Mouse (Mus musculus) cerebellum, adult 9-10 months (tissue): ENCODE data around the gene Pbrm1.

ENCODE experiments used
- DNase-seq: peaks from one replicate; pipeline ENCODE4 v3.0.0; 2022

Pbrm1 gene

DNA sequence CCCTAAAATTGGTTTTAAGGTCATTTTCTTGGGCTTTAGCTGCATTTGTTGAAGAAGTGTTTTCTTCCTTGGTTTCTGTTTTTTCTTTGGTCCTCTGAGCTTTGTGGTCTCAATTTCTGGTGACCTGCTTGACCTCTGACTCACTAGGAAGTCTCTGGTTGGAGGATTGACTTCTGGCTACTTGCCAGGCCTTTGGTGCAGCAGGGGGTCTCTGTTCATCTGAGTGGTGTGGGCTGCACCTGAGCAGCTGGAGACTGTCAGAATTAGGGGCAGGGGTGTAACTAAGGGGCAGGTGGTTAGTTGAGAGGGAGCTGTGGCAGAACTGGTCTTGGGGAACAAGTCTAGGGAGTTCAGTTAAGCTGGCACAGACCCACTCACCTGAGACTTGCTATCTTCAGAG, 62.2 kb downstream of the Pbrm1 start:
- DNase-seq, result no peak

DNA sequence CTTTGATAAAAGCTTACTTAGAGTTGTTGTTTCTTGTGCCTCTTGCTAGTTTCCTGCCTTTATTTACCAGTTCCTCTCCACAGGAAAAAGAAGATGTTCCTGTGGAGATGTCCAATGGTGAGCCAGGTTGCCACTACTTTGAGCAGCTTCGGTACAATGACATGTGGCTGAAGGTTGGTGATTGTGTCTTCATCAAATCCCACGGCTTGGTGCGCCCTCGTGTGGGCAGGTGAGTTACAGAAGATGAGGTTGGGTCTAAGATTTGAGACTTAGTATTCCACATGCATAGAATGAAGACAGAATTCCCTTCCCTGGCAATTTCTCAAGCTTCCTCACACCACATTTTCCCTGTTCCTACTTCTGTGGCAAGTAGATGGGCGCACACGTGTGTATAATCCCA, 68.5 kb downstream of the Pbrm1 start:
- no peak for DNase-seq

DNA sequence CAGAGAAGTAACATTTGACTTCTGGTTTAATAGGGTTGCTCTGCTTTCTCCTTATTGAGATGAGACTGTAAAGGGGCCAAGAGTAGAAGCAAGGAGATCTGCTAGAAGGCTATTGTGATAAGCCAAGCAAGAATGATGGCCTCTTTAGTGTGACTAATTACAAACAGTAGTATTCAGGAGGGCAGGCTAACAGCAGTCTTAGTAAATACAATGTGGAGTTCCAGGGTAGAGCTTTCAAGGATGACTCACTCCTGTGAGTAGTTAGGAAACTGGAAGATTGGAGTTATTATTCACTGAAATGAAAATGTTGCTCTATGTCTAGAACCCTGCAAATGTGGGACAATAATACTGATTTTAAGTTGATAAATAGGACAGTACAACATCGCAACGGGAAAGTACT, 69.6 kb downstream of the Pbrm1 start:
- no peak for DNase-seq

DNA sequence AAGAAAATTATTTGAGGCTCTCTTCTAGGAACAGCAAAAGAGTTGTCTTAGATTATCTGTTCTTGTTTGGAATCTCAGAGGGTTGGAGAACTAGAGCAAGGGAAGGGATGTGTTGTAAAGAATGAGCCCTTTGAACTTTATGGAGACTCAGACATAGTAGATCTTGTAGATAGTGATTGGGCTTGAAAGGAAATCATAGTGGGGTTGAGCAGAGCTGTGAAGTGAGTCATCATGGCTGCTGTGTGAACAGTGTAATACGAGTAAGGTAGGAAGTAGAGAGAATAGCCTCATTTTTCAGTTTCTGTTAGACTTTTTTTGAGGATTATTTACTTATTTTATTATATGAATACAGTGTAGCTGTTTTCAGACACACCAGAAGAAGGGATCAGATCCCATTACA, 71.0 kb downstream of the Pbrm1 start:
- DNase-seq, result no peak

DNA sequence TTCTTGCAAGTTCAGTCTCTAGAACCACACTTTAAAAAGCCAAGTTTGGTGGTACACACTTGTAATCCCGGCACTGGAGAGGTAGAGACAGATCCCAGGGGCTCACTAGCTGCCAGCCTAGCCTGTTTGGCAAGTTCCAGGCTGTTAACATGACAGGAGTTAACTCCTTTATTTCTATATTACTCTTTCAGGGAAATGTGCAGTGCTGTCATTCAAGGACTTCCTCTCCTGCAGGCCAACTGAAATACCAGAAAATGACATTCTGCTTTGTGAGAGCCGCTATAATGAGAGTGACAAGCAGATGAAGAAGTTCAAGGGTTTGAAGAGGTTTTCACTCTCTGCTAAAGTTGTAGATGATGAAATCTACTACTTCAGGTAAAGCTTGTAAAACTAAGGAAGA, 86.2 kb downstream of the Pbrm1 start:
- DNase-seq, result no peak

DNA sequence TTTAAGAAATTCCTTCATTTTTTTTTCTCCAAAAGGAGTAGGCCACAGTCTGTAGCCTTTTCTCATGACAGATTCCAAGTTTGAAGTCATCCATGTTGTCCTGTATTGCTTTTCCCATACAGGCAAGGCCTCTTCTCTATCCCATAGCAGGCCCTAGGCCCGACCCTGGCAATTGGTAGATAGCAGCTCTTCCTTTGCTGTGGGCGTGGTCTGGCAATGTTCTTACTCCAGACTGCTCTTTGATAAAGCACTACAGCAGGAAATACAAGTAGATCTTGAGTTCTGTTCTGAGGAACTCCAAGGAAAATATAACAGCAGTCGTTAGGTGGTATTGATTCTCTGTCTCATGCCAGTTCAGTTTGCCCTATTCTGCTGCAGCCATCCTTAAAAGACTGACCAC, 91.7 kb downstream of the Pbrm1 start:
- no peak for DNase-seq

DNA sequence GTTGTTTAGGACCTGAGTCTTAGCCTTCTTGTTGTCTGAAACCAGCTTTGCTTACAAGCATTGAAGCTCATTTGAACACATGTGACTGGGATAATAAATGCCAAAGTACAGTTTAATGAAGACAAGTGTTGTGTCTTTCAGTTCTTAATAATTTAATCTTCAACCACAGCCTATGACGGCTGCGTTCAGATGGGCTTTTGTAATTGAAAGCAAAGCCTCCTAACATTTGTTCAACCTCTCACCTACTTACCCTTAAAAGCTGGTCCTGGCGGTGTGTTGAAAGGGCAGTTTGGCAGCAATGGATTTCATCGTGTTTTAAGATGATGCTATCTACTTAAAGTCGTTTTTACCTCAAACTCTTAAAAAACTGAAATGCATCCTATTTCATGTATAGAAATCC, 93.2 kb downstream of the Pbrm1 start:
- no peak for DNase-seq

DNA sequence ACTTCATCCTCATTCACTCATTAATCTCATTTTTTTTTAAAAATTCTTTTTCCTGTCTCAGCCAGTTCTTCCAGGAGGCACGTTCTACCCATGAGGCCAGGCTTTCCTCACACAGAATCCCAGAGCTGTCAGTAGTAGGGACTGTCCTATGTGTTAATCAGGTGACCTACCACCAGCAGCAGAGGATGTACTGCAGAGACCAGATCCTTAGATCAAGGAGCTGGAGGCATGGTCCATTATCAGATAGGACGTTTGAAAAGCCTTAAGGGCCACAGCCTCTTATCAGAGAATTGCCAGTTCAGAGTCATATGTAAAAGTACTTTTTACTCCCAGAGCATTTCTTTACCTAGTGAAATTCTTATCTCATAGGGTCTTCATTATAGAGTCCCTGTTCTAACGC, 95.1 kb downstream of the Pbrm1 start:
- DNase-seq, result no peak

DNA sequence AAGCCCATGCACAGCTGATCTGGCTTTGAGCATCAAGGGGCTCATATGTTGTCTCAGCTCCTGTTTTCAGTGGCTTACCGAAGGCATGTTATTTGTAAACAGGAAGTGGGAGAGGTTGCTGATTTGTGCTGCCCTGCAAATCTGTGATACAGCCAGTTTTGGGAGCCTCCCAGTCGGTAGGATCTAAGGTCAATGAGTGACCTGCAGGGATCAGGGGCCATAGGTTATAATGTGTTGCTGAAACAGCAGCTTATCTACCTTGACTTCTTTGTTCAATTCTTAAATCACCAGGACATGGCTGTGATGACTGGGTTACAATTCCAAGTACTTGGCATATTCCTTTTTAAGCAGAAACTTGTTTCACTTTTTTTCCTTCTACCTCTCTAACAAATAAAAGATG, 96.6 kb downstream of the Pbrm1 start:
- DNase-seq, result no peak

DNA sequence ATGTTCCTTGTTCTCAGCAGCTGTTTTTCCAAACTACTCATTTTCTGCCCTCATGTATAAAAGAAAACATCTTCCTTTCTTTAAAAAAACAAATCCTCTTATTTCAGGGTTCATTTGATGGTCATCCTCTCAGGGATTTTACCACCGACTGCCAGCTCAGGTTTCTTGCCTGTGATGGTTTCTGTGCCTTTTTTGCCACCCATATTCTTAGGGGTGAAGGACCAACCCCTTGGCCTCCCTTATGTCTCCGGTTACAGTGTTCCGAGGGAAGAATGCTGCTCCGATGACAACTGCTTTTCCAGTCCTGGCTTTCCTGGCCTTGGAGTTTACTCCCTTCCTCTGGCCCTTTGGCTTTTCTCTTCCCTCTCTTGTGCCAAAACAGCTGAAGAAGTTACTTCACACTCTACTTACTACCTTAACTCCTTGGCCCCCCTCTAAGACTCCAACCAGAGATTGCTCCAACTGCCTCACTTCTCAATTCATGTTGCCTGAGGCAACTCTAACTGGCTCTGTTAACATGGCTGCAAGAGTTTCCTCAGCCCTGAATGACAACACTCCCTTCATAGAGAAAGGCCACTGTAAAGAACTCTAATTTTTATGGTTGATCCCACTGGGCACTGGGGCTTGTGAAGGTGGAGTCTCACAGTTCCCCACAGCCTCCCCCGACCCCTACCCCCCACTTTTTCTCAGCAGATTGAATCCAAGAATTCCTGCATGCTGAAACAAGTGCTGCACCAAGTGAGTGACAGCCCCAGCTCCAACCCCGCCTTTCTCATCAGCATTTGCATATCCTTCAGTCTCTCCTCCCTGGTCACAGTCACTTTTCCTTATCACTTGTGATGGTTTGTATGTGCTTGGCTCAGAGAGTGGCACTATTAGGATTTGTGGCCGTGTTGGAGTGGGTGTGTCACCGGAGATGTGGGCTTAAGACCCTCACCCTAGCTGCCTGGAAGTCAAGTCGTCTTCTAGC, 106.5 kb downstream of the Pbrm1 start:
- DNase-seq, result no peak

DNA sequence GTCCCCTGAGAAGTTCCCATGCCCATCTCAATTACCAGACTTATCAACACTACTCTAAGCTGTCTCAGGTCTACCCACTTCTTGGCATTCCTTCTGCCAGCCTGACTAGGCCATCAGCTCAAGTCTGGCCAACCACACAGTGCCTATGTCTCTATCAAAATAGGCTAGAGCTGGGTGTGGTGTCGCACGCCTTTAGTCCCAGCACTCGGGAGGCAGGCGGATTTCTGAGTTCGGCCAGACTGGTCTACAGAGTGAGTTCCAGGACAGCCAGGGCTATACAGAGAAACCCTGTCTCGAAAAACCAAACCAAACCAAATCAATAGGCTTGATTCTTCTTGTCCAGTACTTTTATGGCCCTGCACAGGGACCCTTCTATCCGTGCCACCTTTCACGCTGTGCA, 107.9 kb downstream of the Pbrm1 start:
- DNase-seq, result no peak

DNA sequence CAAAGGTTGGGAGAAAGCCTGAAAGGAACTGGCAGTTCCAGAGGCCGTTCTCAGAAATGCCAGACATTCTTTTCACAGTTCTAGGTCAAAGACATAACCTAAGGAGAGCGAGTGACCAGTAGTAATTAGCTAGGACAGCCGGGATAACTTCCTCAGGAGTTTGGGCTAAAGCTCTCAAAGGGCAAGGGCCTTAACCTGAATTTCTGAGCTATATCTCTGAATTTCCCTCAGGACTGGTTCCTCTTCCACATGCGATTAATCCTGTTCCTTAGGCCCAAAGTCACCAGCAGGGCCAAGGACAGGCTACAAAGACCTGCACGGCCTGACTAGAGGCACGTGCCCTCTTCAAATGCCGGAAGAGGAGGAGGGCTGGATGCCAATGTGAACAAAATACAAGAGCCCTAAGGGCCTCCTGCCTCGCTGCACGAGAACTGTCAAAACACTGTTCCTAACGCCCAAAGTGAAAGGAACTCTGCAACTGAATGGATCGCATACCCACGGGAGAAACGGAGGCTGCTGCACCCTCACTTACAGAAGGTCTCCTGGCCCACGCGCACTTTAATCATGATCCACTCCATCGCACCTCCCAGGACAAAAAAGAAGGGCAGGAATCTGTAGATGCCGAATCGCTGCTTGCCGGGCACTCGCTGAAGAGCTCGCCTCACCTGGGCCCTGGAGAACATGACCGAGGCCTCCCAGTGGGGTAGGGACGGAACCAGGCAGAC, 109.3 kb downstream of the Pbrm1 start:
- DNase-seq, result no peak

DNA sequence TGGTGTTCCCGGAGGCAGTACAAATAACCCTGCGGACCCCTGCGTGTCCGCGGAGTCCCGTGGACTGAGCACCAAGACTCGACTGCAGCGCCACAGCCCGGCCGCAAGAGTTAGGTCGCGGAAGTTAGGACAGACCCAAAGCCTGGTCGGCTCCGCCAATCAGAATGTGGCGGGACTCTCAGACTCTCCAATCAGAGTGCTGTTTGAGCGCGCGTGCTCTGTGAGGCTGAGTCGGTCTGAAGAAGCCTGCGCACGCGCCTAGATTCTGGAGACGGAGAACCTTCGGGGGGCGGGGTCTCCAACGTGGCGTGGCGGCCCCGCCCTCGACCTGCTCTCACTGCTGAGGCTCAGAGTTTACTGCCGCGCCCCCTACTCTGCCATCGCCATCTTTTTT, 109.9 kb downstream of the Pbrm1 start, which contains the start of gene Smim4:
Smim4 (minus strand) TSS at position 131 of the 394 bp plus-strand sequence.
- DNase-seq, result peak; percentile 97

DNA sequence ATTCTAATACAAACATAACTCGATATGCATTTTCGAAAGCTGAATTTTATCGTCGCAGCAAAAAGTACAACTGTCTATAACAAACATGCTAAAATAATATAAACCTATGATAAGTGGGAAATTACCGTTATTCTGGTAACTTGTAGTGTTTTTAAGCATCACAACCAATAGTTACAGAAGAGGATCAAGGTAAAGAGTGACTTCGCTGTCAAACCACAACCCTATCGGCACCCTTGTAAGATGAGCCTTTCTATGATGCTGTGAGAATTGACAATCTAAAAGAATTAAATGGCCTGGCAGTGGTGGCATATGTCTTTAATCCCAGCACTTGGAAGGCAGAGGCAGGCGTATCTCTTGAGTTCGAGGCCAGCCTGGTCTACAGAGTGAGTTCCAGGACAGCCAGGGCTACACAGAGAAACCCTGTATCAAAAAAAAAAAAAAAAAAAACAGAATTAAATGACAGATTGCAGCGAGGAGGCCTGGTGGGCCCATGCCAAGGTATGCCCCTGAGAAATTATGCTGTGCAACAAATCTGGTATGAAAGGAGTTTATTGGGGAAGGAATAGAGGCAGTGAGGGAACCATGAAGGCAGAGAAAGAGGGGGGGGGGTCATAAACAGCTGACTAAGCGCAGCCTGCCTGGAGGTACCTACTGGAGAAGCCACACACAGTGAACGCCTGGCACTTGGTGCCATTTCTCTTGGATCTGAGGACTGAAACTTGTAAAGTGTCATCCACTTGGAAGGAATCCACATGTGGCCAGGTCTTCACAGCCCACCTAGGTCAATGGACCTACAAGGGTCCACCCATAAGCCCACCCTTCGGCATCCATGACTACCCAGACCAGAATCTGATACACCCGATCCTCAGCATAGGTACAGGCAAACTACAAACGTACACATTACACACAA, 110.6 kb downstream of the Pbrm1 start:
- peak; percentile 54 for DNase-seq

DNA sequence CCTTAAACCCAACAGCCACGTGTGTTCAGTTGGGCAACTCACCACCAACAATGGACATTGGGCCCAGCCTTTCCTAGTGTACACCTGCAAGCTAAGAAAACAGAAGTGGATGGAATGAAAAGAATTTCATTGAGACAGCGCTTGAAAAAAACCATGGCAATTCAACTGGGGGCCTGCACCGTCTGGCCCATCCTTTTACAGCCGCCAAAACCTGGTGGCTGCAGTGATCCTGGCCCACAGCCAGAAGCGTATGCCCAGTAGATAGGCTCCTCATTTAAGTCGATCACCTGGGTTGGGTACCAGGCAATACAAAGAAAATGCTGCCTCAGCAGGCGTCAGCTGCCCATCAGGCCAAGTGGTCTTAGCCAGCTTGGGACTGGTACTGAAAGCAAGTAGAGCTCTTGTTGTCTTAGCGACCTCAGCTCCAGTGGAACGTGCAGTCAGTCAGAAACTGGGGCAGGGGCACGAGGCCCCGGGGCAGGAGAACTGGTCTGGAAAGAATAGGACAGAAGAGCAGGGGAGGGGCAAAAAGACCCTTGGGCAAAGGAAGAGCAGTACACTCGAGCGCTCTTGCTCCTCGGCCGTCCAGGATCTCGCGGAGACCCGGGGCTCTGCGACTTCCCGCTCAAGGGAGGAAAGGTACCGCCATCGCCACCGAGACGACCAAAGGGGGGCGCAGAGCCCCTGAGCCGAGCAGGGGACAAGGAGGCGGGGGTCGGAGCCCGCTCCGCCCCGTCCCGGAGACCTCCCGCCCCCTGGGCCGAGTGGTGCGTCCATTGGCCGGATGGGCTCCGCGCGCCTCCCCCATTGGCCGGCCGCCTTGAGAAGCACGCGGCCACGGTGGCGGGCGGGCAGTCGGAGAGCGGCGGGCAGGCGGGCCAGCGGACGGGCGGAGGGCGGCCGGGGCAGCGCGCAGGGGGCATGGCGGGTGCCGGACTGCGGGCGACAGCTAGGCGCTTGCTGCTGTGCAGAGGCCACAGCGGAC, 111.6 kb downstream of the Pbrm1 start, which contains the start of gene Nt5dc2:
Nt5dc2 (plus strand) TSS at position 818 of the 985 bp plus-strand sequence.
- DNase-seq, result peak; percentile 56

DNA sequence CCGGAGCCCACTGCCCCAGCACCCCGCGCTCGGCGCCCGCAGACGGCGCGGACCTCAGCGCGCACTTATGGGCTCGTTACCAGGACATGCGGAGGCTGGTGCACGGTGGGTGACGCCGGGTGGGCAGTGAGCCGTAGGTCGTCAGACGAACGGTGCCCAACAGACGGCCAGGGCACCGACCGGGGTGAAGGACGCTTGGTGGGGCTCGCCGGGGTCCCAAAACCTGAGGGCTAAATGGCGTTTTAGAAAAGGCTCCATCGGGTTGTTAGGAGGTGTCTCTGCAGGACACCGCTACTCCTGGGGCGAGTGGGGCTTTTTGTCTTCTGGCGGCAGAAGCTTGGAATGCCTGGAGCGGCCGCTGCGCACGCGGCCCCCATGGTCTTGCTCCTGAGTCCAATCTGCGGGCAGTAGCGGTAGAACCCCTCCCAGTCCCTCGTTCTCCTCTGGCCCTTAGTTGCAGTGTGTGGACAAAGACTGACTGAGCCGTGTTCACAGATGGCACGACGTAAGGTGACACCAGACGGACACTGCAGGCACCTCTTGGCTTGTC, 112.4 kb downstream of the Pbrm1 start:
- DNase-seq, result peak; percentile 28

DNA sequence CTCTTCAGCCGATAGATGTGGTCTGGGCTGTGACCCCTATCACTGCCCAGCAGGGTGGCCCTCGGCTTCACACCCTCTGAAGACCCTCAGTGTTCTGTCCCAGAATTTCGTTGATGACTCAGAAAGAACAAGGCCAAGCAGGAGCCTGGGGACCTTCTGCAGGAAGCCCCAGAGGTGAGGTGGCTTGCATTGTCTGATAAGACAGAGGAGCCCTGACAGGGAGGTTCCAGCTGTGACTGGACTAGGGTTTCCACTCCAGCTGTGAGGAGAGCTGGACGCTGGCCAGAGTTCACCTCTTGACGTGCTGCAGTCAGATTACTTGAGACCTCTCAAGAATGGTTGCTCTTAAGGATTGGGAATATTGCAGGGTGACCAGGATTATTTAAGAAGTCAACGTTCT, 113.1 kb downstream of the Pbrm1 start:
- peak; percentile 50 for DNase-seq

DNA sequence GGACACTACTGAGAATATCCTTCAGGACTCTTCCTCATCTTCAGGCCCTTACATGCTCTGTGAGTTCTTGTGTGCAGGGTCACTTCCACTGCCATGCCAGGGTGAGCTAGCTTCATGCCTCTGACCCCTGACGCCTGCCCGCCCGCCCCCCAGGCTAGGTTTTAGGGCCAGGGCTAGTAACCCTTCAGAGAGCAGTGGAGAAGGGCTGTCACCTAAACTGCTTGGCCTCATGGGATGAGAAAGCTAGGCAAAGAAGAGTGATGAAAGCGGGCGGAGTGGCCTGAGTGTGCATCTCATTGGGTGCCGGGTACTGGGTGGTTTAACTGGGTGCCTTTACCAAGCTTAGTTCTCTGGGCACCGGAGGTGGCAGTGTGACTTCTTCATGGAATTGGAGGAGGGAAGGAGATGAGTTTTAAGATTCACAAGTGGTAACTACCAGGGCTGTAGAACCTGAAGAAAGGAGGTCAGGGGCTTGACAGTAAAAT, 113.6 kb downstream of the Pbrm1 start:
- DNase-seq, result no peak

DNA sequence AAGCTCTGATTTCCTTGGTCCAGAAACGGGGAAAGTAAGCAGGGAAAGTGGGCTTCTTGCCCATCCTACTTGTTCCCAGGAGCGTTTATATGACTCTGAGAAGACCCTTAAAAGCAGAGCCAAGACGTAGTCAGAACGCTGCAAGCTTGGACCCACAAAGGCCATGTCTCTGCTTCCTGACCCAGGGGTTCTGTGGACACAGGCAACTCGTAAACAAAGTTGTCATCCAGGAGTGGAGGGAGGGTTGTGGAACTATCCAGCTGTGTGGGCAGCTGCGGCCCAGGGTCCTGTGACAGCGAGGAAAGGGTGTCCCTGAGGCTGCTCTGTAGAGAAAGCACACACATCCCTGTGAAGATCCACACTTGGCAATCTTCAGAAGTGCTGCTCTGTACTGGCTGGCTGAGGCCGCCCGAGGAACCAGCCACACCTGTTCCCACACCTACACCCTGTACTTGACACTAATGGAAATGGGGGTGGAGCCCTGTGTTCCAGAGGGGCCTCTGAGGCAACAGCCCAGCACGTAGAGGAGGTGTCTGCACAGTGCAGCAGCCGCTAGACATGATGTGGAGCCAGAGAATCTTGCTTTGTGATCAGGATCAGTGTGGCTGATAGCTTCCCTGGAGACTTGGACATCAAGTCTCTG, 114.2 kb downstream of the Pbrm1 start:
- no peak for DNase-seq
